Mouse (Mus musculus) liver, adult 2 months (tissue): ENCODE results near the gene Gnb3.

Experiments used
- CTCF ChIP-seq: fragments of 200-500 bp; IDR thresholded peaks from 2 replicates; pipeline ENCODE4 v1.5.1; 2011; ENCODE audit warnings: low read depth, low read length, control low read depth
- POLR2A ChIP-seq: fragments of 200-500 bp; IDR thresholded peaks from 2 replicates; pipeline ENCODE4 v1.6.1; 2011; ENCODE audit warnings: low read length, control low read depth; ENCODE audit not compliant: insufficient read depth; ENCODE audit errors: extremely low read depth

- TF ChIP-seq POLR2A: no peak
- TF ChIP-seq CTCF: no peak
Observed at GRCm38 (mm10) chr6:124812848-124813247, 27.2 kb downstream of the Gnb3 start.
